Mouse (Mus musculus) v-Abl transformed pro-B cells (cell line): ENCODE measurements around the gene Ddx28.

Source experiments
- in situ Hi-C, 2 experiments: fragments of 400-800 bp; cut with MboI; formaldehyde crosslinking; loops; one replicate each; pipeline ENCODE4 v1.15.1; 2025; ENCODE audit not compliant: unreplicated experiment in 2 of 2

Ddx28 gene

DNA sequence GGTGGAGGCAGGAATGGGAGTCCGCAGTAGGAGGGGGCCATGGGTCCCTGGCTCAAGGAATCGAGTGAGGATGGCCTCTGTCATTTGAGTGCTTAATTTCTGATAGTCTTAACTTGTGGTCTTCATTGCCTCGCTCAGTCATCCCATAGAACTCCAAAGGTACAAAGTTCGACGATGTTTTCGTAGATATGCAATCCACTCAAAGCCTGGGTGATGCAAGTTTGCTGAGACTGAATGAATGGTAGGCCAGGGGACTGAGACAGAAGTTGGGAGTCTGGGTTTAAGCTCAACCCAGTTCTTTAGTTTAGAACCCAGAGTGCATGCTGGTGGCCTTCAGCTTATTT, at the start of gene Ddx28:
Gene Ddx28, minus strand, starts transcription at position 240 of the 344 bp plus-strand sequence.
- in situ Hi-C loops, result no loop called here

DNA sequence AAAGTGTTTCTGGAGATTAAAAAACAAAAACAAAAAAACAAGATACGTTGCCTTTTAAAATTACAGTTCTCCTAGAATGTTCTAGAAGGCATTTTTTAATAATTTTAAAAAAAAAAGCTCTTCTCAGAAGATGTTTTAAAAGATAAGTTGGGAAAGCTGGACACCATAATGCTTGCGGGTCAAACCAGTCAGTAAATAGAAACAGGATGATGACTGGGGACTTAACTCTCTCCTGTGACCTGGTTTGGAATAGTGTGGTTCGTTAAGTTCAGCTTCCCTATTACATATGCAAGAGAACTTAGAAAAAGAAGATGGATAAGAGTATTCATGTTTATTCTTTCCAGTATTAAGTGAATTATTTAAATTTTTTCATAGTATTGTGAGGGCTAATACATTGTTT, 48.8 kb upstream of the Ddx28 start:
- in situ Hi-C loops, result no loop called here

DNA sequence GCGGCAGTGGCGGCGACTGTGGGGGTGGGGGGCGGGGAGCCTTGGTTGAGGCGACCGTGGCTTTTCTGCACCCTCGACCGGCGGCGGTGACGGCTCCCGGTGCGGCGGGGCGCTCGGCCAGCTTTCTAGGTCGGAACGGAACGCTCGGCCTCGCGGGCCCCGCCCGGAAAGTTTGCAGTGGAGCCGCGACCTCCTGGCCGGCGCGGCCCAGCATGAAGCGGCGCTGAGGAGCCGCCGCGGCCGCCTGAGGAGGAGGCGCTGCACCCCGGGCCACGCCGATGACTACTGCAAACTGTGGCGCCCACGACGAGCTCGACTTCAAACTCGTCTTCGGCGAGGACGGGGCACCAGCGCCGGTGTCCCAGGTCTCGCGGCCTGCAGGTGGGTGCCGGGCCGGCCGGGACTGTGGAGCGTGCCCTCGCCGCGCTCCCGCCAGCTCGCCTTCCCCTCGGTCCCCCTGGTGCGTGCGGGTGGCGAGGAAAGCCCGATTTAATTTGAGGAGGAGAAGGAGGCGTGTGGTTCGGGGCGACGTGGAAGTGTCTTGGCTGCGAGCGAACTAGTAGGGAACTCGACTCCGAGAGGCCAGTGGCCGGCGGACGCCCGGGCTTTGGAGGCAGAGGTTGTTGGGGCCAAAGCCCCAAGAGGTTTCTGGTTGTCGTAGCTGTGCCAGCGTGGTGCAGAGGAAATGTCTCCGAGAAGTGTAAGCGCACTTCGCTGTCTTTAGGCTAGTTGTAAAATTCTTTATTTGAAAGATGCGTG, 48.1 kb upstream of the Ddx28 start:
- in situ Hi-C loops, result loop anchor here in 1 of 2 experiments (10.0 kb wide), 1 partner anchor 455 kb away; the partner anchor contains the start of gene Ripor1

DNA sequence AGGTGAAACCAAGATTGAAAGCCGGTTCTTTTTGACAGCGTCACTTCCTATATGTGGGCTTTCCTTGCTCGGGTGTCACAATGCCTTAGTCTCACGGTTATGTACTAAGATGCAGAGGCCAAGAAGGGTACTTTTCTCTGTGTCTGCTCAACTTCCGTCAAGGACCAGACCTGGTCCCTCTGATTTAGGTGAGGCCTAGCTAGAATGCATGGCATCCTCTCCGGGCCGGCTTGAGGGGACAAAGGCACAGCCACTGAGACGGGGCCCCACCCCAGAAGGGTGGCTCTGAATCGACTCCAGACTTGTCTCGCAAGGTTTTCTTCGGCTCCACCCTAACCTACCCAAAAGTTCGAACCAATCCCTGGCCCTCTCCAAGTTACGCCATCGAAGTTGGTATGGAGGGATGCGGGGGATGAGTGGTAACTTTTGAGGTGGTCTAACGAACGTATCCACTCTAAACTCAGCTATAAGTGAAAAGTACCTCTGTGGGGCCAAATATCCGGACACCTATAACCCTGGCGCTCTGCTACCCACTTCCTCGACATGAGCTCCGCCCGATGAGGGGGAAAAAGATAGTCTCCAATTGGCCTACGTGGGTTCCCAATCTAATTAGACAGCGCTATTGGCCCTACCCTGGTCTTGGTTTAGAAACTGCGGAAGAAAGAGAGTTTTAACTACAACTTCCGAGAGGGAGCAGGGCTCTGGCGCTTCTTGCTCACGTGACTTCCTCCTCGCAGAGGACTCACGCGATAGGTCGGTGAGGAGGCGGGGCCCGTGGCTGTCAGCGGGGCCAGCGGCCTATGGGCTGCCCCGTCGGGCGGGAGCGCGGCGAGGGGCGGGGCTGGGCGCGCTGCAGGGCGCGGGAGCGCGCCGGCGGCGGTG, 47.3 kb upstream of the Ddx28 start, which contains the start of gene Nfatc3:
Gene Nfatc3, plus strand, starts transcription at position 110 of the 882 bp plus-strand sequence.
- in situ Hi-C loops, result loop anchor here in 1 of 2 experiments (10.0 kb wide), 1 partner anchor 454 kb away; the partner anchor contains the start of gene Ripor1

DNA sequence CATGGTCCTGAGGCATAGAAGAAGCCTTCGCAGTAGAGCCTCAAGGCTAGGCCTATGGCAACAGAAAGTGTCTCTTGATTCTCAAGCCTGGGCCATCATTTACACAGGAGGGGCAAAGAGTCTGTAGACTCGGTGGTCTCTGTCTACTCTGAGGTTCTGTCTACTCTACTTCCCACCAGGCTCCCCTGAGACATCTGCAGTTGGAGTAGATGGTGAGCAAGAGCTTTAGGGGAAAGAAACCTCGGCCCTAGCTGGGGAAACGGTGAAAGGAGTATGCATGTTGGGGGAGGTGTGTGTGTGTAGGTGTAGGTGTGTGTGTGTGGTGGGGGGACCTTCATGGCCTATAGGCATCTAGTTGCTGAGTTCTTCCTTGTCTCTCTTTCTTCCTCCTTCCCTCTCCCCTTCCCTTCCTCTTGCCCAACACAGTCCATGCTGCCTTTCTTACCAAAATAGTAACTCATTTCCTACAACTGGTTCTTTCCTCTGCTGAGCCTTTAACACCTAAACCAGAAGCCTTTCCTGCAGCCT, 44.8 kb upstream of the Ddx28 start:
- in situ Hi-C loops, result loop anchor here in 1 of 2 experiments (10.0 kb wide), 1 partner anchor 452 kb away; the partner anchor contains the start of gene Ripor1

DNA sequence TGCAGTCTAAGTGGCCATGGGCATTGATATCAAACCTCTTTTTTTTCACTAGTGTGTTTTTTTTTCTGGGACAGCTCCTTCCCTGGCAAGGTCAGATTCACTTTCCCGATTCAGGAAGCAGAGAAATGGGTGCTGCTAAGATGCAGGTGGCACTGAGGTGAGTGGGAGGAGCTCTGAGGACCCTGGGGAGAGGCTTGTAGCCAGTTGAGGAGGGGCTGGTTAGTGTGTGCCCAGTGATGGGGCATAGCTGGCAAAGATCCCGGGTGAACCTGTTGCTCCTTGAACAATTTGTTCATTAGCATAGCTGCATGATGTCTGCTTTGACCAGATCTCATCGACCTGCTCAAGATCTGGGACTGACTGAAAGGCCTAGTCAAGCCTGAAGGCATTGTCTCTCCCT, 43.4 kb upstream of the Ddx28 start:
- in situ Hi-C loops, result loop anchor here in 1 of 2 experiments (10.0 kb wide), 1 partner anchor 450 kb away; the partner anchor contains the start of gene Ripor1

DNA sequence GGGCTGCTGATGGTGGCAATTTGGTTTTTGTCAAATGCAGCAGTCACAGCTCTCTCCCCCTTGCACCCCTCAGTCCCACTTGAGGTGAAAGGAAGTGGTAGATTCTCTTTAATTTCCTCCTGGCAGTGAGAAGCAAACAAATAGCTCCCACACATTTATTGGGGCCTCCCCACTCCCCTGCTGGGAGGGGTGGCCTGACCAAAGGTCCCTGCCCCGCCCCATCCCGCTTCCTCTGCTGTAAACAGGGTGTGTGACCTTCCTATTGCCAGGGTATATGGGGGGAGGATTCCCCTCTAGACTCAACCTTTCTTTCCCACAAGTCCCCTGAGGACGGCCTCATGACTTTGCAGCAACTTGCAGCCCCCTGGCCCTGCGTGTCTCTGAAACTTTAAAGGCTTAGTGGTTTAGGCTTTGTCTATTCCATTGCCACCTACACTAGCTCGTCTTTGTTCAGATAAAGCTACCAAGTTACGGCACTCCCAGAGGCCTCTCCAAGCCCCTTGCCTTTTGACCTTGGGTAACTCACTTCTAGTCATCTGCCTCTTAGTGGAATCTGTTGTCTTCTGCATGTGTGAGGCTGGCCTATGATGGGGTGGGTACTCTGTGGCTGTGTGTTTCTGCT, 42.6 kb upstream of the Ddx28 start:
- in situ Hi-C loops, result loop anchor here in 1 of 2 experiments (10.0 kb wide), 1 partner anchor 450 kb away; the partner anchor contains the start of gene Ripor1

DNA sequence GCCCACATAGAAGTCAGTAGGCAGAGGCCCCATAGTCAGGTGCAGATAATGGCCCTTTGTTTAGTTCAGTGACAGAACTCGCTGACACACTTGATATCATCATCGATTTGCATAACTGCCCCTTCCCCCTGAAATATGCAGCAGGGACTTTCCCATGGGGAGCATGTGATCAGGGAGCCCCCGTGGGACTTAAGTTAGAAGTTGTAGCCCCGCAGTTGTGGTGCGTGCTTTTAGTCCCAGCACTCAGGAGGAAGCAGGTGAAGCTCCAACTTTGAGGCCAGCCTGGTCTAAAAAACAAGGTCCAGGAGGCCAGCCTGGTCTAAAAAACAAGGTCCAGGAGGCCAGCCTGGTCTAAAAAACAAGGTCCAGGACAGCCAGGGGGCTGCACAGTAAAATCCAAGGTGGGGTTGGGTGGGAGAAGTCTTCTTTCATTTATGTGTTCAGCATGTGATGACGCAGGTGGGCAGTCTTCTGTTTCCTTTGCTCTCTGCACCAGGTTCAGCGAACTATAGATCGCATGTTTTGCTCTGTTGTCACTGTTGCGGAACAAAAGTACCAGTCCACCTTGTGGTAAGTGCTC, 40.9 kb upstream of the Ddx28 start:
- in situ Hi-C loops, result loop anchor here in 1 of 2 experiments (10.0 kb wide), 1 partner anchor 448 kb away; the partner anchor contains the start of gene Ripor1

DNA sequence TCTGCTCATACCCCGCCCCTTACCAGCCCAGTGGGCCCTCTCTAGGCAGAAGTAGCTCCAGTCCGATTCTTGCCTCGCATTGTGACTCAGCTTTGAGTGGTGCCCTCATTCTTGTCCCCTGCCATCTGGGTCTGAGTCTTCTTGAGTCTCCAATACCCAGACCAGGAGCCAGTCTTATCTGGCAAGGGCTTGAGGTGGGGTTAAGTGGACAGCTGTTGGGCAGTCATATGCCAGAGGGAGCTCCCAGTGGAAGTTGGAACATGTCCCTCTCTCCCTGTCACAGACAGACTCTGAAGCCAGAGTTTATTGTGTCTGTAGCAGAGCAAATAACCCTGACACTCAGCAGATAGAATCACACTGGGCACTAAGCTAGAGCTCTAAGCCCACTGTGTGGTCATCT, 39.4 kb upstream of the Ddx28 start:
- in situ Hi-C loops, result loop anchor here in 1 of 2 experiments (10.0 kb wide), 1 partner anchor 446 kb away; the partner anchor contains the start of gene Ripor1

DNA sequence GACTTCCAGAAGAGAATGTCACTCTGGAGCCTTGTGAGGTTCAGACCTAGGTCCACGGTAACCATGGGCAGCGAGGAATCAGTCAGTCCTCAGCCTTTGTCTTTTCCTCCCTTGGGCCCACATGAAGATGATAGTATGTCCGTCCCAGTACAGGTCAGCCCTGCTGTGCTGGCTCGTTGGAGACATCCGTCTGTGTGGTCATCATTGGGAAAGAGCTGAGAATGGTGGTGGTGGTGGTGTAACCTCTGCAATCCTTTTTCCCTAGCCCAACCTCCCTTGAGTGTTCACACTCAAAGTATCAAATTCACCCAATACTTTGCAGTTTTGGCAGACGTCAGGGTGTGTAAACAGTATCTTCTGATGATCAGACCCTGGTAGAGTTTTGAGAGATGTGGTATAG, 38.2 kb upstream of the Ddx28 start:
- in situ Hi-C loops, result loop anchor here in 1 of 2 experiments (10.0 kb wide), 1 partner anchor 445 kb away; the partner anchor contains the start of gene Ripor1

DNA sequence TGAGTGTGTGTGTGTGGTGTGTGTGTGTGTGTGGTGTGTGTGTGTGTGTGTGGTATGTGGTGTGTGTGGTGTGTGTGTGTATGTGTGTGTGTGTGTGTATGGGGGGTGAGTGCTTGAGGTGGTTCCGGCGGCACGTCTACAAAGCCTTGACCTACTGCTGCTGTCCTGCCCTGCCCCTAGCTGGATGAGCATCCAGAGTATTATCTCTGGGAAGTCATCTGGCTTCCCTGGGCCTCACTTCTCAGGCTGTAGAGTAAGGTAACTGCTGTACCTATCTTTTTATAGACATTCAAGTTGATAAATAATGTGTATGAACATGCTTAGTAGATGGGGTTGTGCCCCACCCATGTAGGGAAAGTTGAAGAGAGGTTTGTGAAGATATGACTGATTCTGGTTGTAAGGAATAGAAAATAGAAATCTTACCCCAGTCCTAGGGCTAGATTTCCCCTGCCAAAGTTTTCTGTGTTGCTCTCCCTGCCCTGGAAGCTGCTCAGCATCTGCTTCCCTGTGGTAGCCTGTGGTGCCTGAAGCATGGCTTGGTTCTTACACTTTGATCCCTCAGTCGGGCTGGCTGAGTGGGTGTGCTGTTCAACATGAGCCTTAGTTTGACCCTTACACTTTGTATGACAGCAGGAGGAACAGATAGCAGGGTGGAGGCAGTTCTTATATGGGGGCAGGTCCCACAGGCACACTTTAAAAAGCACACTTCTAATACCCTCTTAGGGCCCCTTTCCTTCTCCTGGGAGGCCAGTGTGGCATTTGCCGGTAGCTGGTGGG, 36.4 kb upstream of the Ddx28 start:
- in situ Hi-C loops, result no loop called here

DNA sequence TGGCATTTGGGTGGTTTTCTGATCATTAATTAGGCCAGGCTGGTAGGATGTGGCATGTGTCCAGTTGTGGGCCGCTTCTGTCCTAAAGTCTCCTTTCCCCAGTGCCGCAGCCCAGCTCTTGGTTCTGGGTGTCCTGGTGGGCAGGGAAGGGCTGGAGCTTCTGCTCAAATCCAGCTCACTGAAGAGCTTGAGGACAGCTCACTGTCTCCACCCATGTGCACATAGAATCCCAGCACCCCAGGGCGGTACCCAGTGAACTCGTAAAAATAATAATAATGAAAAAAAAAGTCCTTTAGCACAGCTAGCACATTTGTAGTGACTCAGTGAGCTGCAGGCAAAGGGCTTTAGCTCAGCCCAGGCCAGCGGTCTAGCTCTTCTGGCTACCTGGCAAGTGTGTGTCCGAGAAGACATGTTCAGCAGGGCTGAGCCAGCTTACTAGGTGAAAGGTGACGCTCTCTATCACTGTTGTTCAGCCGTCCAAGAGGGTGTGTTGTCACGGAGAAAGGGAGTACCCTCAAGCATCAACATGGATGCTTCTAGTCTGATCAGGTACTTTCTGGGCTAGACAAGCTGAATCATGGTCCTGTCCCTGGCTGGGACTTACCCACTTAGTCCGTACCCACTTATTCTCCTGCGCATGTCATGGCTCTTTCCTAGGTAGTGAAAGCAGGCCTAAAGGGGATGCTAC, 35.3 kb upstream of the Ddx28 start:
- in situ Hi-C loops, result no loop called here

DNA sequence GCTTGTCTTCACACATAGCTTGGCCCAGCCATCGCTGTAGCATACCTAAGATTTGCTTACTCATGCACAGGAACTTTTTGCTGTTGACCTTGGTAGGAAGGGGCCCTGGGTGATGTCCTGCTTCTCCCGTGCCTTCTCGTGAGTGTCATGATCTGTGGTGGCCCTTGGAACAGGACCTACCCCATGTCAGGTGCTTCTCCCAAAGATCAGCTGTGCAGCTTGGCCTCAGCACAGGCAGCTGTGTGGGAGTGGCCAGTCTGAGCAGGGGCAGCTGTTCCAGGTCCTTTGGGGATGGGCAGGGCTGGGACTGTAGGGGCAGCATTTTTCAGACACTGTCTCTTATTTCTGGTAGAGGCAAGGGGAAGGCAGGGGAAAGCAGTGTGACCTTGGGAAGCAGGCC, 32.5 kb upstream of the Ddx28 start:
- in situ Hi-C loops, result loop anchor here in 1 of 2 experiments (5.0 kb wide), 1 partner anchor 38 kb away; no protein-coding TSS in a partner anchor

DNA sequence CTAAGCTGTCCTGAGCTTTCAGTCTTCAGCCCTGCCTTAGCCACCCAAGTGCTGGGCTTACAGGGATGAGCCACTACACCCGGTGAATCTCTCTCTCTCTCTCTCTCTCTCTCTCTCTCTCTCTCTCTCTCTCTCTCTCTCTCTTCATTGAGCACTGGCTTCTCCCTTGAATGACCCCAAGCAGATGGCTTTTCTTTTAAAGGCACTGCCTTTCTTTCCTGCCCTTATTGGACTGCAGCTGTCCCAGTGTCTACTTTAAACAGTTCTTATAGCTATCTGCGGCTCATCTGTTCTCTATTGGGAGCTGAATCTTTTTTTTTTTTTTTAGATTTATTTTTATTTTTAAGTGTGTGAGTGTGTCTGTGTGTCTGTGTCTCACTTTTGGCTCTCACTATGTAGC, 31.4 kb upstream of the Ddx28 start:
- in situ Hi-C loops, result loop anchor here in 1 of 2 experiments (5.0 kb wide), 1 partner anchor 39 kb away; no protein-coding TSS in a partner anchor

DNA sequence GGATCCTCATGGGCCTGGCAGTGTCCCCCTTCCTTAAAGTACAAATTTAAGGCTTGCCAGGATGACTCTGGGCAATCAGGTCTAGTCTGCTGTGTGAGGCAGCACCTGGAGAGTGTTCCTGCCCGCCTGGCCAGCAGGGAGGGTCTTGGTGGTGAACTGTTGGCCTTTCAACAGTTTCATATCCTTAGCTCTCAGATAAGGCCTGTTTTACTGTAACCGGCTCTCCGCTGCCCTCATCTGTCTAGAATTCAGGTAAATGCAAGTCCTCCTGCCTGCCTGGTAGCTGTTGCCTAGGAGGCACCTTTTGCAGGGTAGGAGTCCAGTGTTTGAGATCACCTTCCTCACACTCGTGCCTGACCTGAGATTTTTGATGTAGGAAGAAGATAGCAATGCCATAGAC, 28.5 kb upstream of the Ddx28 start:
- in situ Hi-C loops, result loop anchor here in 1 of 2 experiments (5.0 kb wide), 1 partner anchor 42 kb away; no protein-coding TSS in a partner anchor

DNA sequence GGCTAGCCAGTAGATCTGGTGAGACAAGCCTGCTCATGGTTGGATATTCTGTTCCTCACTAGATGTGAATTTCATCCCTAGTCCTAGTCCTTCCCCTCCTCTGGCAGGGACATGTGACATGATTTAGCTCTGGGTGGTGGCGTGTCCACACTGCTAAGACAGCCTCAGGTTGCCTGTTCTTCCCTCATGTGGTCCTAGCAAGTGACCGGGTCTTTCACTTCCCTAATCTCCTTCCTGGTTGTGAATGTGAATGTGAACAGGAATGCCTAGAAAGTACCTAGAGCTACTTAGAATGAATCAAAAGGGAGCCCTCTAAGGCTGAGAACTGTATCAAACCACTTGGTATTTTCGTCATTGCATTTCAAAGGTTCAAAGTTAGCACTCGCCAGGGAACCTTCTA, 27.9 kb upstream of the Ddx28 start:
- in situ Hi-C loops, result loop anchor here in 1 of 2 experiments (5.0 kb wide), 1 partner anchor 43 kb away; no protein-coding TSS in a partner anchor

DNA sequence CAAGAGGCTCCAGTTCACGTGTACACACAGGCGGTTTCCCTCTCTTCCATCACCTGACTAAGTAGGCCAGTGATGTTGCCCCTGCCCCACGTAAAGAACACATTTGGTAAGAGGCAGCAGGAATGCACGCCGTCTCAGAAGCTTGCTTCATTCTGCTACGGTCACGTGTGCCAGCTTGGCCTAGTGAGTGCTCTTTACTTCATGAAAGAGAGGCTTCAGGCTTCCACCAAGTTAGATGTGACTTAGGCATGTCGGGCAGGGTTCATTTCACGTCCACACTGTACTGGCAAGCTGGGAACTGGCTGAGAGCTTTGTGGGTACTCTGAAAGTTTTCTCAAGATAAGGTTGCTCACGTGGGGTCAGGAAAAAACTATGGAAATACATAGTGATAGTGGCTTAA, 27.0 kb upstream of the Ddx28 start:
- in situ Hi-C loops, result no loop called here

DNA sequence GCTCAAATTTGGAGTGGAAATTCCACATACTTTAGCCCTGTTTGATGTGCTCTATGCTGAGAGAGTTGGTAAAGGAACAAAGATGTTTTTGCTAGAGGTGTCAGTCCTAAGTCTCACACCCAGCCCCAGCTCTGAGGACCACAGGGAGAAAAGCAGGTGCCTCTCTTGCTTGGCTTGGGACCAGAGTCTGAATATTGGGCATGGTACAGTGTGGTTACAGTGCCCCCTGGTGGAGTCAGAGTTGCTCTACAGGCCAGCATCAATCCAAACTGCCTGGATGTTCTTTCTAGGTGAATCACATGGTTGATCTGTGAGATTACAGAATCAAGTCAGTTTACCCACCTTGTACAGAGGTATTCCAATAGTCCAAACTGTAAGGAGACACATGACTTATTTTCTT, 10.8 kb upstream of the Ddx28 start:
- in situ Hi-C loops, result loop anchor here (5.0 kb wide), 3 partner anchors 35 to 310 kb away; partner anchors contain the start of gene Psmb10 (in 1 of the 2)
